In genomic region chr10:108118200-108119163, GRCm38 (mm10) we compare ENCODE assay signal across 24 mouse cellular contexts. TPM values are rescaled to one million over a fixed set of nuclear protein-coding genes. Genes with fewer than 3 reads are reported as not detected.
DNase-seq lines count a peak whose midpoint lies in the region; ATAC-seq and TF ChIP-seq lines count a peak whose summit lies in the region.
"Had no signal": no experiment of that assay in that cellular context is flagged by ENCODE, and none has a peak within 500 bp of the region (broad histone marks: within the 10 kb centered on the region; RNA-seq: fewer than 3 reads in every experiment).

No protein-coding gene starts in this region.

- H3K4me1 ChIP-seq in forebrain, embryonic 16.5 days (replicated peaks; ENCODE audit: control insufficient read depth, insufficient read depth, low read length) = no peaks in the 10 kb centered on the region
- no peaks in the 10 kb centered on the region for H3K4me1 ChIP-seq in forebrain, embryonic 13.5 days
- no peaks in the 10 kb centered on the region for H3K4me1 ChIP-seq in liver, postnatal 0 days (ENCODE audit: insufficient read depth)
- no peaks in the 10 kb centered on the region for H3K4me1 ChIP-seq in midbrain, embryonic 11.5 days (ENCODE audit: control insufficient read depth, insufficient read depth, low read length)
- H3K4me1 ChIP-seq: hindbrain, embryonic 13.5 days; limb, embryonic 13.5 days had no signal

- no peak overlapping the region for H3K4me3 ChIP-seq in forebrain, embryonic 16.5 days (replicated peaks; ENCODE audit: low read length)
- no peak overlapping the region for H3K4me3 ChIP-seq in forebrain, embryonic 13.5 days
- no peak overlapping the region for H3K4me3 ChIP-seq in liver, postnatal 0 days (ENCODE audit: low read depth, low read length)
- no peak overlapping the region for H3K4me3 ChIP-seq in layer of hippocampus, adult 2 months
- H3K4me3 ChIP-seq in midbrain, embryonic 11.5 days (ENCODE audit: low read depth, low read length) = no peak overlapping the region
- H3K4me3 ChIP-seq: embryonic facial prominence, embryonic 10.5 days; heart, embryonic 10.5 days; hindbrain, embryonic 13.5 days; limb, embryonic 13.5 days; midbrain, embryonic 10.5 days had no signal

- DNase-seq in CD4-positive helper T cell, adult 2 months (ENCODE audit: low read depth, low spot score) = peak; percentile 67
- peak; percentile 50 for DNase-seq in naive thymus-derived CD4-positive, alpha-beta T cell, adult 2 months (ENCODE audit: low read depth)
- no peak for DNase-seq in liver, postnatal 0 days
- no peak for DNase-seq in layer of hippocampus, adult 2 months (ENCODE audit: low spot score in 2 of 2)
- DNase-seq in midbrain, embryonic 11.5 days (ENCODE audit: low spot score, missing footprints) = no peak
- DNase-seq: cerebellum, adult 11 months; cerebellum, postnatal 25 days; gastrocnemius, postnatal 36 days; heart, postnatal 10 days; kidney, adult 11 months; kidney, postnatal 14 days; lung, postnatal 10 days; right cerebral cortex, adult 18-20 months; spleen, adult 18-20 months had no signal

- no peaks in the 10 kb centered on the region for H3K9me3 ChIP-seq in forebrain, embryonic 16.5 days (ENCODE audit: control insufficient read depth, low read length)
- H3K9me3 ChIP-seq in forebrain, embryonic 13.5 days (replicated peaks) = no peaks in the 10 kb centered on the region
- H3K9me3 ChIP-seq in liver, postnatal 0 days (ENCODE audit: low read length) = no peaks in the 10 kb centered on the region
- no peaks in the 10 kb centered on the region for H3K9me3 ChIP-seq in midbrain, embryonic 11.5 days (ENCODE audit: control insufficient read depth, low read length)
- H3K9me3 ChIP-seq: embryonic facial prominence, embryonic 10.5 days; heart, embryonic 10.5 days; hindbrain, embryonic 13.5 days; limb, embryonic 13.5 days; midbrain, embryonic 10.5 days had no signal

- no peak overlapping the region for H3K9ac ChIP-seq in forebrain, embryonic 16.5 days (replicated peaks; ENCODE audit: low read depth, low read length)
- no peak overlapping the region for H3K9ac ChIP-seq in forebrain, embryonic 13.5 days
- no peak overlapping the region for H3K9ac ChIP-seq in liver, postnatal 0 days (replicated peaks)
- H3K9ac ChIP-seq in midbrain, embryonic 11.5 days (ENCODE audit: low read length) = no peak overlapping the region
- H3K9ac ChIP-seq: hindbrain, embryonic 13.5 days; limb, embryonic 13.5 days; liver, embryonic 14.5 days had no signal

- no peaks in the 10 kb centered on the region for H3K27me3 ChIP-seq in forebrain, embryonic 16.5 days (replicated peaks; ENCODE audit: control insufficient read depth, insufficient read depth, low read length)
- no peaks in the 10 kb centered on the region for H3K27me3 ChIP-seq in forebrain, embryonic 13.5 days
- no peaks in the 10 kb centered on the region for H3K27me3 ChIP-seq in liver, postnatal 0 days (ENCODE audit: insufficient read depth, low read length)
- H3K27me3 ChIP-seq in midbrain, embryonic 11.5 days (ENCODE audit: control insufficient read depth, insufficient read depth, low read length) = no peaks in the 10 kb centered on the region
- H3K27me3 ChIP-seq: limb, embryonic 13.5 days had no signal

- no peak for TF ChIP-seq CTCF in liver, postnatal 0 days (IDR thresholded peaks at IDR 0.05; ENCODE audit: low read depth)
- no peak for TF ChIP-seq CTCF in layer of hippocampus, adult 2 months (conservative IDR thresholded peaks at IDR 0.05)

- 72% methylated on average over 13 of the region's 13 CpGs for WGBS in forebrain, embryonic 16.5 days
- WGBS in forebrain, embryonic 13.5 days = 81% methylated on average over 13 of the region's 13 CpGs
- 57% methylated on average over 13 of the region's 13 CpGs for WGBS in liver, postnatal 0 days (ENCODE audit: insufficient replicate concordance)
- 88% methylated on average over 13 of the region's 13 CpGs for WGBS in midbrain, embryonic 11.5 days

- no peak overlapping the region for H3K4me2 ChIP-seq in forebrain, embryonic 16.5 days (ENCODE audit: low read length)
- H3K4me2 ChIP-seq in forebrain, embryonic 13.5 days = no peak overlapping the region
- no peak overlapping the region for H3K4me2 ChIP-seq in liver, postnatal 0 days (ENCODE audit: low read depth, low read length)
- H3K4me2 ChIP-seq in midbrain, embryonic 11.5 days = no peak overlapping the region
- H3K4me2 ChIP-seq: hindbrain, embryonic 13.5 days; limb, embryonic 13.5 days had no signal

- no peak overlapping the region for H3K27ac ChIP-seq in forebrain, embryonic 16.5 days (ENCODE audit: low read length)
- H3K27ac ChIP-seq in forebrain, embryonic 13.5 days = no peak overlapping the region
- H3K27ac ChIP-seq in liver, postnatal 0 days (ENCODE audit: low read depth) = no peak overlapping the region
- H3K27ac ChIP-seq in layer of hippocampus, adult 2 months = no peak overlapping the region
- H3K27ac ChIP-seq in midbrain, embryonic 11.5 days (ENCODE audit: low read depth, low read length) = no peak overlapping the region
- H3K27ac ChIP-seq: embryonic facial prominence, embryonic 10.5 days; heart, embryonic 10.5 days; hindbrain, embryonic 13.5 days; limb, embryonic 13.5 days; liver, embryonic 14.5 days; midbrain, embryonic 10.5 days had no signal

- ATAC-seq in forebrain, embryonic 16.5 days = peak; percentile 66
- ATAC-seq in forebrain, embryonic 13.5 days = no peak; the same call in 1 of the 2 replicates
- ATAC-seq in granulocyte monocyte progenitor cell, adult 5-6 weeks (replicated peaks; ENCODE audit: poor library complexity, severe bottlenecking) = peak; percentile 73
- no peak for ATAC-seq in liver, postnatal 0 days
- no peak for ATAC-seq in midbrain, embryonic 11.5 days (ENCODE audit: low FRiP score)
- ATAC-seq: Patski had no signal

- no peaks in the 10 kb centered on the region for H3K36me3 ChIP-seq in forebrain, embryonic 16.5 days (ENCODE audit: control insufficient read depth, insufficient read depth)
- H3K36me3 ChIP-seq in forebrain, embryonic 13.5 days (ENCODE audit: poor library complexity, severe bottlenecking) = no peaks in the 10 kb centered on the region
- no peaks in the 10 kb centered on the region for H3K36me3 ChIP-seq in liver, postnatal 0 days (replicated peaks; ENCODE audit: insufficient read depth, low read length)
- H3K36me3 ChIP-seq in midbrain, embryonic 11.5 days (ENCODE audit: control insufficient read depth, insufficient read depth, low read length) = no peaks in the 10 kb centered on the region
- H3K36me3 ChIP-seq: embryonic facial prominence, embryonic 10.5 days; heart, embryonic 10.5 days; hindbrain, embryonic 13.5 days; limb, embryonic 13.5 days; midbrain, embryonic 10.5 days had no signal

- TF ChIP-seq EP300 in liver, postnatal 0 days (IDR thresholded peaks at IDR 0.05; ENCODE audit: low read depth) = no peak

RNA-seq across cellular contexts. Expression of gene Ppp1r12a, which starts 43.5 kb away (rescaled TPM):
- 81.7 and 87.3 TPM in 2 replicates for polyA plus RNA-seq in forebrain, embryonic 16.5 days (2015; fragmentation: Nextera tagmentation; extraction: Ambion mirVana)
- polyA plus RNA-seq in forebrain, embryonic 13.5 days (2015; fragmentation: Nextera tagmentation; extraction: Ambion mirVana) = 75.8 and 81.4 TPM in 2 replicates
- total RNA-seq in granulocyte monocyte progenitor cell, adult 5-6 weeks (2014; fragmentation: Nextera tagmentation) = 81.6 and 95.0 TPM in 2 replicates
- 148 and 174 TPM in 2 replicates for total RNA-seq in granulocyte monocyte progenitor cell, adult 5-6 weeks (2017)
- polyA plus RNA-seq in liver, postnatal 0 days (2015; fragmentation: Nextera tagmentation; extraction: Ambion mirVana) = 23.0 and 25.3 TPM in 2 replicates
- 100 to 1,000 TPM; 128 to 133 TPM for total RNA-seq in layer of hippocampus, adult 2 months (2021)
- polyA plus RNA-seq in midbrain, embryonic 11.5 days (2014; fragmentation: Nextera tagmentation; extraction: Ambion mirVana) = 78.6 and 82.4 TPM in 2 replicates

Comparison
In these comparisons a context has a peak if more than half of its experiments do, and no peak if none do; other contexts are left out.
1. ATAC-seq: peak in forebrain, embryonic 16.5 days (single experiment) and granulocyte monocyte progenitor cell, adult 5-6 weeks (single experiment); none in forebrain, embryonic 13.5 days (single experiment), liver, postnatal 0 days (single experiment) and midbrain, embryonic 11.5 days (single experiment).
2. DNase-seq: peak in CD4-positive helper T cell, adult 2 months (single experiment) and naive thymus-derived CD4-positive, alpha-beta T cell, adult 2 months (single experiment); none in liver, postnatal 0 days (single experiment), layer of hippocampus, adult 2 months (0 of 2) and midbrain, embryonic 11.5 days (single experiment).